Mouse (Mus musculus) embryonic facial prominence, embryonic 12.5 days (tissue): ENCODE data around the gene Med24. TPM values are rescaled to one million over a fixed set of nuclear protein-coding genes. Genes with fewer than 3 reads are reported as not detected.

ENCODE experiments used
- ATAC-seq: fragments of 200-750 bp; cut with Nextera tagmentation; 2 replicates; pipeline ENCODE4 v1.8.0; 2017; ENCODE audit not compliant: insufficient number of reproducible peaks, insufficient read depth, low FRiP score, low TSS enrichment
- H3K27ac ChIP-seq: fragments of 300-500 bp; sonication (generic); 2 replicates; pipeline ENCODE4 v1.5.1; 2016; ENCODE audit warnings: mild to moderate bottlenecking
- H3K27me3 ChIP-seq: fragments of 300-500 bp; sonication (generic); 2 replicates; pipeline ENCODE4 v1.6.1; 2016; ENCODE audit warnings: mild to moderate bottlenecking, moderate library complexity
- H3K36me3 ChIP-seq: fragments of 300-500 bp; sonication (generic); 2 replicates; pipeline ENCODE4 v1.6.1; 2016; ENCODE audit warnings: mild to moderate bottlenecking
- H3K4me1 ChIP-seq: fragments of 300-500 bp; sonication (generic); 2 replicates; pipeline ENCODE4 v1.6.1; 2016
- H3K4me2 ChIP-seq: fragments of 300-500 bp; sonication (generic); replicated peaks from 2 replicates; pipeline ENCODE4 v1.6.1; 2016; ENCODE audit warnings: mild to moderate bottlenecking, moderate library complexity
- H3K4me3 ChIP-seq: fragments of 300-500 bp; sonication (generic); 2 replicates; pipeline ENCODE4 v1.5.1; 2016; ENCODE audit warnings: mild to moderate bottlenecking
- H3K9ac ChIP-seq: fragments of 300-500 bp; sonication (generic); 2 replicates; pipeline ENCODE4 v1.6.1; 2016; ENCODE audit warnings: mild to moderate bottlenecking, moderate library complexity
- H3K9me3 ChIP-seq: fragments of 300-500 bp; sonication (generic); 2 replicates; pipeline ENCODE4 v1.6.1; 2016; ENCODE audit warnings: mild to moderate bottlenecking, moderate library complexity
- WGBS: fragments of 180-500 bp; shearing (Covaris S2); methylation state at CpG from one replicate; pipeline ENCODE4 v1.1.7; 2016; 5-methylcytosine and 5-hydroxymethylcytosine counted together
- polyA plus RNA-seq: library from polyadenylated mRNA; unstranded; fragments of >200 nt; fragmentation: Nextera tagmentation; extraction: Ambion mirVana; gene quantifications from 2 replicates; pipeline ENCODE4 v1.2.1, GENCODE M21; 2016

Med24 gene
- polyA plus RNA-seq, 1 experiment from 2014 or later = 70.4 TPM

GRCm38 (mm10) chr11:98710416-98711045, 18.7 kb downstream of the Med24 start:
- H3K9me3 ChIP-seq = no peaks in the 10 kb centered on the region
- H3K4me1 ChIP-seq = peaks cover 9% of the 10 kb centered on the region; the same call in 1 of the 2 replicates
- H3K9ac ChIP-seq = no peak overlapping the region
- 0 out of 2 replicates have a peak, but pooled peaks have one; percentile 30 for ATAC-seq
- H3K4me2 ChIP-seq = no peak overlapping the region
- 55% methylated on average over 12 of the region's 12 CpGs for WGBS
- H3K27ac ChIP-seq = no peak overlapping the region
- H3K27me3 ChIP-seq = no peaks in the 10 kb centered on the region
- peaks cover 78% of the 10 kb centered on the region for H3K36me3 ChIP-seq
- H3K4me3 ChIP-seq = no peak overlapping the region

- 89% methylated on average over 26 of the region's 26 CpGs for WGBS
- Histone ChIP-seq H3K27me3 (no peaks in the 10 kb centered on the region), H3K27ac (no peak overlapping the region)
Measured at GRCm38 (mm10) chr11:98709001-98709741, 20.1 kb downstream of the Med24 start.

GRCm38 (mm10) chr11:98708282-98708956, 20.8 kb downstream of the Med24 start:
- no peaks in the 10 kb centered on the region for H3K9me3 ChIP-seq
- peaks cover 9% of the 10 kb centered on the region; the same call in 1 of the 2 replicates for H3K4me1 ChIP-seq
- H3K9ac ChIP-seq = no peak overlapping the region
- H3K27me3 ChIP-seq = no peaks in the 10 kb centered on the region
- 87% methylated on average over 19 of the region's 19 CpGs for WGBS
- ATAC-seq = no peak
- no peak overlapping the region for H3K4me2 ChIP-seq
- H3K36me3 ChIP-seq = peaks cover 76% of the 10 kb centered on the region
- H3K27ac ChIP-seq = peak overlapping the region; percentile 55; the same call in 1 of the 2 replicates
- H3K4me3 ChIP-seq = no peak overlapping the region

More at GRCm38 (mm10) chr11:98709001-98709741, 20.1 kb downstream of the Med24 start:
- Histone ChIP-seq H3K4me1 (peaks cover 9% of the 10 kb centered on the region; the same call in 1 of the 2 replicates), H3K9me3 (no peaks in the 10 kb centered on the region), H3K9ac (no peak overlapping the region), H3K4me2 (no peak overlapping the region), H3K36me3 (peaks cover 80% of the 10 kb centered on the region), H3K4me3 (no peak overlapping the region)
- no peak for ATAC-seq

- Histone ChIP-seq H3K27me3 (no peaks in the 10 kb centered on the region), H3K27ac (peak overlapping the region; percentile 55; the same call in 1 of the 2 replicates), H3K4me3 (no peak overlapping the region), H3K36me3 (peaks cover 71% of the 10 kb centered on the region), H3K4me1 (peaks cover 9% of the 10 kb centered on the region; the same call in 1 of the 2 replicates), H3K4me2 (no peak overlapping the region), H3K9ac (no peak overlapping the region), H3K9me3 (no peaks in the 10 kb centered on the region)
- WGBS = 72% methylated on average over 22 of the region's 22 CpGs
- ATAC-seq = no peak; the same call in 1 of the 2 replicates
Measured at GRCm38 (mm10) chr11:98707401-98708281, 21.6 kb downstream of the Med24 start.

- Histone ChIP-seq H3K4me3 (no peak overlapping the region), H3K36me3 (peaks cover 61% of the 10 kb centered on the region), H3K27ac (no peak overlapping the region), H3K9me3 (no peaks in the 10 kb centered on the region), H3K27me3 (no peaks in the 10 kb centered on the region), H3K9ac (0 out of 2 replicates have a peak overlapping the region, but pooled peaks have one; percentile 10), H3K4me1 (peaks cover 14% of the 10 kb centered on the region; the same call in 1 of the 2 replicates), H3K4me2 (no peak overlapping the region)
- no peak for ATAC-seq
- 87% methylated on average over 10 of the region's 10 CpGs for WGBS
Measured at GRCm38 (mm10) chr11:98705021-98705420, 24.2 kb downstream of the Med24 start.

- Histone ChIP-seq H3K36me3 (peaks cover 36% of the 10 kb centered on the region), H3K4me2 (no peak overlapping the region), H3K9me3 (no peaks in the 10 kb centered on the region), H3K27me3 (no peaks in the 10 kb centered on the region), H3K9ac (no peak overlapping the region), H3K4me3 (no peak overlapping the region), H3K27ac (no peak overlapping the region), H3K4me1 (peaks cover 5% of the 10 kb centered on the region; the same call in 1 of the 2 replicates)
- WGBS = 71% methylated on average over 5 of the region's 5 CpGs
- no peak for ATAC-seq
Measured at GRCm38 (mm10) chr11:98702323-98702722, 26.9 kb downstream of the Med24 start.

GRCm38 (mm10) chr11:98701213-98701670, 28.0 kb downstream of the Med24 start, which contains the start of gene Csf3:
TSS of gene Csf3 (plus strand) at chr11:98701263.
- ATAC-seq = no peak
- H3K27ac ChIP-seq = no peak within 1 kb of the TSS
- H3K4me1 ChIP-seq = peaks cover 5% of the 10 kb centered on the region; the same call in 1 of the 2 replicates
- 32% methylated on average over 10 of the region's 10 CpGs for WGBS
- peaks cover 29% of the 10 kb centered on the region for H3K36me3 ChIP-seq
- no peak within 1 kb of the TSS for H3K9ac ChIP-seq
- no peak within 1 kb of the TSS for H3K4me2 ChIP-seq
- H3K27me3 ChIP-seq = no peaks in the 10 kb centered on the region
- H3K4me3 ChIP-seq = no peak within 1 kb of the TSS
- no peaks in the 10 kb centered on the region for H3K9me3 ChIP-seq

GRCm38 (mm10) chr11:98699911-98700310, 29.3 kb downstream of the Med24 start:
- WGBS = 36% methylated on average over 4 of the region's 4 CpGs
- no peak overlapping the region for H3K9ac ChIP-seq
- no peaks in the 10 kb centered on the region for H3K9me3 ChIP-seq
- H3K27me3 ChIP-seq = no peaks in the 10 kb centered on the region
- no peak overlapping the region for H3K27ac ChIP-seq
- H3K36me3 ChIP-seq = peaks cover 29% of the 10 kb centered on the region
- ATAC-seq = no peak
- H3K4me2 ChIP-seq = no peak overlapping the region
- H3K4me3 ChIP-seq = no peak overlapping the region
- H3K4me1 ChIP-seq = peaks cover 5% of the 10 kb centered on the region; the same call in 1 of the 2 replicates

- ATAC-seq = no peak
- no peaks in the 10 kb centered on the region for H3K9me3 ChIP-seq
- H3K27me3 ChIP-seq = no peaks in the 10 kb centered on the region
- peaks cover 5% of the 10 kb centered on the region; the same call in 1 of the 2 replicates for H3K4me1 ChIP-seq
- H3K36me3 ChIP-seq = peaks cover 29% of the 10 kb centered on the region
- no peak overlapping the region for H3K4me2 ChIP-seq
- H3K4me3 ChIP-seq = no peak overlapping the region
- WGBS = 81% methylated on average over 16 of the region's 16 CpGs
- H3K9ac ChIP-seq = no peak overlapping the region
- no peak overlapping the region for H3K27ac ChIP-seq
Measured at GRCm38 (mm10) chr11:98698849-98699640, 30.2 kb downstream of the Med24 start.

GRCm38 (mm10) chr11:98697225-98697624, 32.0 kb downstream of the Med24 start:
- no peak overlapping the region for H3K4me2 ChIP-seq
- H3K27me3 ChIP-seq = no peaks in the 10 kb centered on the region
- no peak overlapping the region for H3K9ac ChIP-seq
- peaks cover 5% of the 10 kb centered on the region; the same call in 1 of the 2 replicates for H3K4me1 ChIP-seq
- 88% methylated on average over 12 of the region's 12 CpGs for WGBS
- peaks cover 44% of the 10 kb centered on the region for H3K36me3 ChIP-seq
- ATAC-seq = no peak
- H3K9me3 ChIP-seq = no peaks in the 10 kb centered on the region
- H3K4me3 ChIP-seq = no peak overlapping the region
- H3K27ac ChIP-seq = no peak overlapping the region
